Mouse (Mus musculus) midbrain, embryonic 12.5 days (tissue): Measurements from ENCODE around the gene Scp2. TPM values are rescaled to one million over a fixed set of nuclear protein-coding genes. Genes with fewer than 3 reads are reported as not detected.

Experiments used
- ATAC-seq: fragments of 200-750 bp; cut with Nextera tagmentation; 2 replicates; pipeline ENCODE4 v1.8.0; 2017; ENCODE audit warnings: low read depth, moderate TSS enrichment, moderate library complexity; ENCODE audit not compliant: low FRiP score
- H3K27ac ChIP-seq: fragments of 300-500 bp; sonication (generic); replicated peaks from 2 replicates; pipeline ENCODE4 v1.5.1; 2016; ENCODE audit warnings: mild to moderate bottlenecking
- H3K27me3 ChIP-seq: fragments of 300-500 bp; sonication (generic); 2 replicates; pipeline ENCODE4 v1.6.1; 2016; ENCODE audit warnings: mild to moderate bottlenecking
- H3K36me3 ChIP-seq: fragments of 300-500 bp; sonication (generic); 2 replicates; pipeline ENCODE4 v1.6.1; 2016
- H3K4me1 ChIP-seq: fragments of 300-500 bp; sonication (generic); 2 replicates; pipeline ENCODE4 v1.6.1; 2016
- H3K4me2 ChIP-seq: fragments of 300-500 bp; sonication (generic); replicated peaks from 2 replicates; pipeline ENCODE4 v1.6.1; 2016; ENCODE audit warnings: mild to moderate bottlenecking, moderate library complexity
- H3K4me3 ChIP-seq: fragments of 300-500 bp; sonication (generic); 2 replicates; pipeline ENCODE4 v1.5.1; 2016; ENCODE audit warnings: mild to moderate bottlenecking
- H3K9ac ChIP-seq: fragments of 300-500 bp; sonication (generic); replicated peaks from 2 replicates; pipeline ENCODE4 v1.6.1; 2016; ENCODE audit warnings: mild to moderate bottlenecking, moderate library complexity
- H3K9me3 ChIP-seq: fragments of 300-500 bp; sonication (generic); 2 replicates; pipeline ENCODE4 v1.6.1; 2016; ENCODE audit warnings: mild to moderate bottlenecking
- WGBS: fragments of 180-500 bp; shearing (Covaris S2); methylation state at CpG from one replicate; pipeline ENCODE4 v1.1.7; 2016; 5-methylcytosine and 5-hydroxymethylcytosine counted together
- microRNA-seq: library from miRNA; unstranded; fragments of <30 nt; microRNA quantifications from one replicate; pipeline ENCODE4, GENCODE M21; 2017
- polyA plus RNA-seq: library from polyadenylated mRNA; unstranded; fragments of >200 nt; fragmentation: Nextera tagmentation; extraction: Ambion mirVana; gene quantifications from 2 replicates; pipeline ENCODE4 v1.2.1, GENCODE M21; 2016

The Scp2 gene
- polyA plus RNA-seq, 1 experiment from 2014 or later = 204 TPM

GRCm38 (mm10) chr4:108007532-108008103, 137.2 kb downstream of the Scp2 start:
- no peaks in the 10 kb centered on the region for H3K4me1 ChIP-seq
- H3K27me3 ChIP-seq = no peaks in the 10 kb centered on the region
- no peaks in the 10 kb centered on the region for H3K36me3 ChIP-seq
- no peaks in the 10 kb centered on the region for H3K9me3 ChIP-seq
- no peak overlapping the region for H3K9ac ChIP-seq
- 80% methylated on average over 7 of the region's 7 CpGs for WGBS
- no peak overlapping the region for H3K27ac ChIP-seq
- H3K4me3 ChIP-seq = no peak overlapping the region
- H3K4me2 ChIP-seq = no peak overlapping the region
- no peak for ATAC-seq

- ATAC-seq = no peak
Observed at GRCm38 (mm10) chr4:108005328-108005727, 139.5 kb downstream of the Scp2 start.

GRCm38 (mm10) chr4:107999380-107999779, 145.4 kb downstream of the Scp2 start:
- no peak for ATAC-seq
- no peak overlapping the region for H3K9ac ChIP-seq
- no peak overlapping the region for H3K4me2 ChIP-seq
- no peaks in the 10 kb centered on the region for H3K27me3 ChIP-seq
- H3K4me3 ChIP-seq = no peak overlapping the region
- H3K27ac ChIP-seq = no peak overlapping the region
- 71% methylated on average over 1 of the region's 1 CpGs for WGBS
- H3K4me1 ChIP-seq = no peaks in the 10 kb centered on the region
- no peaks in the 10 kb centered on the region for H3K9me3 ChIP-seq
- H3K36me3 ChIP-seq = no peaks in the 10 kb centered on the region

More at GRCm38 (mm10) chr4:108005328-108005727, 139.5 kb downstream of the Scp2 start:
- H3K9me3 ChIP-seq = no peaks in the 10 kb centered on the region
- no peak overlapping the region for H3K4me2 ChIP-seq
- no peak overlapping the region for H3K9ac ChIP-seq
- H3K27me3 ChIP-seq = no peaks in the 10 kb centered on the region
- WGBS = 63% methylated on average over 7 of the region's 7 CpGs
- no peak overlapping the region for H3K4me3 ChIP-seq
- H3K27ac ChIP-seq = no peak overlapping the region
- no peaks in the 10 kb centered on the region for H3K36me3 ChIP-seq
- no peaks in the 10 kb centered on the region for H3K4me1 ChIP-seq

DNA sequence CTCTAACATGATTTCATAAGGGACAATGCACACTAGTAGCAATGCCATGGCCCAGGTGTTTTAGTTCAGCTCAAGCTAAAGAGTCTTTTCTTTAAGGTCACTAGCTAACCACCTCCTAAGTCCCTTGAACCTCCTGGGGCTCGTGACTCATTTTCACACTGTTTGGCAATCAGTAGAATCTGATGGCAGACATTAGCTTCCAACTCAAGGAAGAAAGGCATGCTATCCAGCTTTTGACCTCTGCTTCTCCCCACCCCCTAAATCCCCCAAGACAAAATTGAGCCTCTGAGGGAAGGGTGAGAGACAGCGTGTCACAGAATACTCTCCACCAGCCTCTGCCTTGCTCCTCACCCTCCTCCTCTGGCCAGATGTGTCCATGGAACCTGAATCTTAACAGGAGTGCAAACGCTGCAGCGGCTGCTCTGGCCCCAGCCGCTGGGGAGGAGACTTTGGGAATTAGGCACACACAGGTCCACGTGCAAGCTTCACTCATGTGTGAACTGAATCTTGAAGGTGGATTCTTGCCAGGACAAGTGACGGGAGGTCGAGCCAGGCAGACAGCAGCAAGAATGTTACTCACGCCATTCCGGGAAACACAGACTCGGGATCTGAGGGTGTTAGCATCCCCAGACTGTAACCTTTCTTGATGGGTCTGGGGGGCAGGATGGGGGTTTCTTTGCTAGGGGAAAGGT, 146.0 kb downstream of the Scp2 start:
- 36% methylated on average over 11 of the region's 11 CpGs for WGBS
- Histone ChIP-seq H3K36me3 (no peaks in the 10 kb centered on the region), H3K4me2 (no peak overlapping the region), H3K4me1 (no peaks in the 10 kb centered on the region), H3K27me3 (no peaks in the 10 kb centered on the region), H3K4me3 (no peak overlapping the region), H3K9ac (no peak overlapping the region), H3K27ac (no peak overlapping the region), H3K9me3 (no peaks in the 10 kb centered on the region)
- no peak for ATAC-seq

DNA sequence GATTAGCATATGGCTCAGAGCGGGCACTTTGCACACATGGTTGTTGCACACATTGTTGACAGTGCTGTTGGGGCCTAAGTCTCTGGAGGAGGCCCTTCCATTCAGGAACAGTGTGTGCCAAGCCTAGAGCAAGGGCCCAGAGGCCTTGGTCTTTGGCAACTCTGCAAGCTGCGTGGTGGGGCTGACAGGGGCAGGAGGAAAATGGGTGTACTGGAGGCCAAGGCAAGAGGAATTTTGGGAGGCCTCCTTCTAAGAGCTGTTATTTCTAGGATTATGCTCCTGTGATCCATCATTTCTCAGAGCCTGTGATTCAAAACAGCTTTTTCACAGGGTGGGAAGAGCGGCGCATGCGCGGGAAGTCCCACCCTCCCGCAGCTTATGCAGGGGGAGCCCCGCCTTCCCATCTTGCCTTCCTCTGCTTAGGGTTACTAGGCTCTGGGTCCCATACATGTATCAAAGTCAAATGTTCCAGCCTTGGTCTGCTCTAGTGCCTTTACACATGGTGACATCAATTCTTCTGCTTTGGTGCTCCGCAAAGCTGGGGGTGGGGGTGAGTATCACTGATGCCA, 148.3 kb downstream of the Scp2 start:
- Histone ChIP-seq H3K36me3 (no peaks in the 10 kb centered on the region), H3K4me1 (peaks cover 6% of the 10 kb centered on the region), H3K4me3 (no peak overlapping the region), H3K27ac (no peak overlapping the region), H3K9ac (no peak overlapping the region), H3K9me3 (no peaks in the 10 kb centered on the region), H3K4me2 (no peak overlapping the region), H3K27me3 (peaks cover 6% of the 10 kb centered on the region; the same call in 1 of the 2 replicates)
- ATAC-seq = no peak
- WGBS = 91% methylated on average over 9 of the region's 9 CpGs

GRCm38 (mm10) chr4:107995727-107996126, 149.1 kb downstream of the Scp2 start:
- Histone ChIP-seq H3K27me3 (peaks cover 8% of the 10 kb centered on the region; the same call in 1 of the 2 replicates), H3K9me3 (no peaks in the 10 kb centered on the region), H3K4me3 (no peak overlapping the region), H3K4me1 (peaks cover 7% of the 10 kb centered on the region), H3K27ac (no peak overlapping the region), H3K9ac (no peak overlapping the region), H3K36me3 (no peaks in the 10 kb centered on the region), H3K4me2 (no peak overlapping the region)
- no peak for ATAC-seq
- WGBS = 84% methylated on average over 6 of the region's 6 CpGs

DNA sequence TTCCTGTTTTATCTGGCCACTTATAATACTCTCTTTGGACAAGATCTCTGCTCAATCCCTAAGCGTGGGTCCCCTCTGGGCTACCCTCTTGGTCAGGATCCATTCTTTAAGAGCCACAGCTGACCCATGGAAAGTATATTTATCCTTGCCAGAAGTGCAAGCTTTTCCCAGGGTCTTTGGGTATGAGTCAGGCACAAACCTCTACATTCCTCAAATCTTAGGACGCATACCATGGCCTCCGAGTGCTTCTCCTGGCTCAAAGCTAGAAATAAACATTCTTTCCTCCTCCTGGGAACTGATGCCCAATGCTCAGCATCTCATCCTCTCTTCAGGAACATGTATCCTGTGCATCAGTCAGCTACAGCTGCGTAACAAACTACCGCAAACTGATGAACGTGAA, 149.8 kb downstream of the Scp2 start:
- Histone ChIP-seq H3K36me3 (no peaks in the 10 kb centered on the region), H3K27ac (no peak overlapping the region), H3K9me3 (no peaks in the 10 kb centered on the region), H3K27me3 (peaks cover 8% of the 10 kb centered on the region; the same call in 1 of the 2 replicates), H3K4me2 (no peak overlapping the region), H3K4me3 (no peak overlapping the region), H3K9ac (no peak overlapping the region), H3K4me1 (peaks cover 7% of the 10 kb centered on the region)
- WGBS = 91% methylated on average over 6 of the region's 6 CpGs
- ATAC-seq = no peak

Small RNA genes within 50 kb of the gene (microRNA-seq; reads per million reads assigned to microRNA genes)
- not detected for gene Mir6397

Other genes starting within 250 kb of the Scp2 start
- gene Cpt2, start 221.4 kb downstream of the Scp2 start, polyA plus RNA-seq = 28.5 and 31.8 TPM in 2 replicates
- not detected in 2 replicates for gene Slc1a7, start 176.7 kb downstream of the Scp2 start, polyA plus RNA-seq
- gene Podn, start 48.6 kb downstream of the Scp2 start, polyA plus RNA-seq = 0.20 TPM in 1 of 2 replicates, not detected in the other
- 9.5 and 11.1 TPM in 2 replicates for gene Echdc2, start 20.4 kb upstream of the Scp2 start, polyA plus RNA-seq
- gene Zyg11a, start 73.0 kb upstream of the Scp2 start, polyA plus RNA-seq = 0.08 TPM in 1 of 2 replicates, not detected in the other
- 33.9 and 40.5 TPM in 2 replicates for gene Zyg11b, start 156.1 kb upstream of the Scp2 start, polyA plus RNA-seq
- 50.4 and 57.5 TPM in 2 replicates for gene Coa7, start 183.1 kb upstream of the Scp2 start, polyA plus RNA-seq
- gene Shisal2a, start 238.4 kb upstream of the Scp2 start, polyA plus RNA-seq = 1.7 and 2.0 TPM in 2 replicates